Mouse (Mus musculus): ENCODE results near the gene Pcgf1.

- TF ChIP-seq GATA1 (IDR thresholded peaks at IDR 0.05; ENCODE audit: low read length), result no peak
- TF ChIP-seq TAL1 (IDR thresholded peaks at IDR 0.05; ENCODE audit: low read length), result no peak
Observed at GRCm38 (mm10) chr6:83071220-83071619, 6.4 kb upstream of the Pcgf1 start.
